Mouse (Mus musculus) hindbrain, embryonic 15.5 days (tissue): ENCODE data around the gene Gpr146. TPM values are rescaled to one million over a fixed set of nuclear protein-coding genes. Genes with fewer than 3 reads are reported as not detected.
A peak's percentile ranks its signal among the peaks of the same experiment; 100 is the strongest.
"Not testable (repeated sequence)": the region's sequence is repeated elsewhere in the genome, so short reads cannot be mapped to it uniquely, and the experiment has no call there.

Experiments used
- ATAC-seq: fragments of 200-750 bp; cut with Nextera tagmentation; 2 replicates; pipeline ENCODE4 v1.8.0; 2017; ENCODE audit warnings: low read depth, moderate number of reproducible peaks, moderate TSS enrichment; ENCODE audit not compliant: low FRiP score
- H3K27ac ChIP-seq: fragments of 300-500 bp; sonication (generic); replicated peaks from 2 replicates; pipeline ENCODE4 v1.5.1; 2015; ENCODE audit warnings: mild to moderate bottlenecking, inconsistent platforms
- H3K27me3 ChIP-seq: fragments of 300-500 bp; sonication (generic); 2 replicates; pipeline ENCODE4 v1.6.1; 2015; ENCODE audit warnings: control low read depth, inconsistent platforms
- H3K36me3 ChIP-seq: fragments of 300-500 bp; sonication (generic); 2 replicates; pipeline ENCODE4 v1.6.1; 2015; ENCODE audit warnings: control low read depth, inconsistent platforms
- H3K4me1 ChIP-seq: fragments of 300-500 bp; sonication (generic); replicated peaks from 2 replicates; pipeline ENCODE4 v1.6.1; 2015; ENCODE audit warnings: control low read depth, inconsistent platforms
- H3K4me2 ChIP-seq: fragments of 300-500 bp; sonication (generic); 2 replicates; pipeline ENCODE4 v1.6.1; 2015; ENCODE audit warnings: moderate library complexity, mild to moderate bottlenecking, inconsistent platforms
- H3K4me3 ChIP-seq: fragments of 300-500 bp; sonication (generic); 2 replicates; pipeline ENCODE4 v1.5.1; 2015; ENCODE audit warnings: mild to moderate bottlenecking, inconsistent platforms
- H3K9ac ChIP-seq: fragments of 300-500 bp; sonication (generic); 2 replicates; pipeline ENCODE4 v1.6.1; 2015; ENCODE audit warnings: inconsistent platforms
- H3K9me3 ChIP-seq: fragments of 300-500 bp; sonication (generic); 2 replicates; pipeline ENCODE4 v1.6.1; 2016; ENCODE audit warnings: control low read depth, inconsistent platforms
- WGBS: fragments of 180-500 bp; shearing (Covaris S2); methylation state at CpG from one replicate; pipeline ENCODE4 v1.1.7; 2015; 5-methylcytosine and 5-hydroxymethylcytosine counted together
- polyA plus RNA-seq: library from polyadenylated mRNA; unstranded; fragments of >200 nt; fragmentation: Nextera tagmentation; extraction: Ambion mirVana; gene quantifications from 2 replicates; pipeline ENCODE4 v1.2.1, GENCODE M21; 2015

Gpr146 gene
- polyA plus RNA-seq: 2.6 and 2.9 TPM in 2 replicates

- Histone ChIP-seq H3K27me3 (no peaks in the 10 kb centered on the region), H3K4me3 (no peak within 1 kb of the TSS), H3K9me3 (no peaks in the 10 kb centered on the region), H3K9ac (no peak within 1 kb of the TSS), H3K4me2 (no peak within 1 kb of the TSS), H3K36me3 (no peaks in the 10 kb centered on the region), H3K27ac (0 out of 2 replicates have a peak within 1 kb of the TSS, but pooled peaks have one; percentile 22), H3K4me1 (peaks cover 46% of the 10 kb centered on the region)
- WGBS: 78% methylated on average over 18 of the region's 18 CpGs
- no peak for ATAC-seq
Measured at GRCm38 (mm10) chr5:139377468-139378270, at the start of gene Gpr146. Gene Gpr146 (plus strand): TSS chr5:139377697.

GRCm38 (mm10) chr5:139330766-139331165 lies 46.7 kb upstream of the Gpr146 start:
- Histone ChIP-seq H3K9ac (no peak overlapping the region), H3K9me3 (no peaks in the 10 kb centered on the region), H3K4me1 (0 out of 2 replicates have a peak, but pooled peaks cover 4% of the 10 kb centered on the region), H3K36me3 (0 out of 2 replicates have a peak, but pooled peaks cover 4% of the 10 kb centered on the region), H3K4me2 (no peak overlapping the region), H3K27ac (no peak overlapping the region), H3K4me3 (no peak overlapping the region), H3K27me3 (no peaks in the 10 kb centered on the region; the same call in 1 of the 2 replicates)
- no peak for ATAC-seq
- WGBS: 74% methylated on average over 7 of the region's 7 CpGs

- peaks cover 11% of the 10 kb centered on the region for H3K36me3 ChIP-seq
- ATAC-seq: no peak
- 20% methylated on average over 8 of the region's 8 CpGs for WGBS
Measured at GRCm38 (mm10) chr5:139331742-139332141, 45.8 kb upstream of the Gpr146 start.

GRCm38 (mm10) chr5:139332590-139333272 lies 44.8 kb upstream of the Gpr146 start:
- H3K36me3 ChIP-seq: peaks cover 19% of the 10 kb centered on the region
- no peak overlapping the region for H3K4me3 ChIP-seq
- H3K4me2 ChIP-seq: no peak overlapping the region
- 92% methylated on average over 8 of the region's 8 CpGs for WGBS
- no peak overlapping the region for H3K9ac ChIP-seq
- no peaks in the 10 kb centered on the region for H3K4me1 ChIP-seq
- H3K9me3 ChIP-seq: no peaks in the 10 kb centered on the region
- no peaks in the 10 kb centered on the region; the same call in 1 of the 2 replicates for H3K27me3 ChIP-seq
- H3K27ac ChIP-seq: no peak overlapping the region
- no peak for ATAC-seq

More at GRCm38 (mm10) chr5:139331742-139332141, 45.8 kb upstream of the Gpr146 start:
- Histone ChIP-seq H3K27me3 (no peaks in the 10 kb centered on the region; the same call in 1 of the 2 replicates), H3K27ac (no peak overlapping the region), H3K4me2 (no peak overlapping the region), H3K9me3 (no peaks in the 10 kb centered on the region), H3K4me1 (no peaks in the 10 kb centered on the region), H3K4me3 (no peak overlapping the region), H3K9ac (no peak overlapping the region)

GRCm38 (mm10) chr5:139333301-139334013 lies 44.0 kb upstream of the Gpr146 start:
- Histone ChIP-seq H3K27me3 (no peaks in the 10 kb centered on the region; the same call in 1 of the 2 replicates), H3K9ac (no peak overlapping the region), H3K4me3 (no peak overlapping the region), H3K9me3 (no peaks in the 10 kb centered on the region), H3K27ac (no peak overlapping the region), H3K4me1 (no peaks in the 10 kb centered on the region), H3K4me2 (no peak overlapping the region), H3K36me3 (peaks cover 23% of the 10 kb centered on the region)
- no peak for ATAC-seq
- WGBS: 73% methylated on average over 16 of the region's 16 CpGs

- not testable (repeated sequence) for H3K4me2 ChIP-seq, ATAC-seq, H3K27ac ChIP-seq, H3K27me3 ChIP-seq, H3K9me3 ChIP-seq, H3K4me1 ChIP-seq, H3K9ac ChIP-seq, H3K4me3 ChIP-seq
- WGBS: 83% methylated on average over 10 of the region's 10 CpGs
- peaks cover 32% of the 10 kb centered on the region for H3K36me3 ChIP-seq
Measured at GRCm38 (mm10) chr5:139334394-139334793, 43.1 kb upstream of the Gpr146 start.

- 90% methylated on average over 4 of the region's 4 CpGs for WGBS
- Histone ChIP-seq H3K27me3 (no peaks in the 10 kb centered on the region), H3K4me1 (no peaks in the 10 kb centered on the region), H3K27ac (no peak overlapping the region), H3K4me2 (no peak overlapping the region), H3K9me3 (no peaks in the 10 kb centered on the region), H3K36me3 (peaks cover 44% of the 10 kb centered on the region), H3K4me3 (no peak overlapping the region), H3K9ac (no peak overlapping the region)
- ATAC-seq: 0 out of 2 replicates have a peak, but pooled peaks have one; percentile 25
Measured at GRCm38 (mm10) chr5:139335634-139336033, 41.9 kb upstream of the Gpr146 start.

GRCm38 (mm10) chr5:139337826-139338370 lies 39.6 kb upstream of the Gpr146 start:
- no peak for ATAC-seq
- no peak overlapping the region for H3K9ac ChIP-seq
- H3K9me3 ChIP-seq: no peaks in the 10 kb centered on the region
- no peaks in the 10 kb centered on the region for H3K4me1 ChIP-seq
- no peaks in the 10 kb centered on the region for H3K27me3 ChIP-seq
- no peak overlapping the region for H3K4me3 ChIP-seq
- H3K4me2 ChIP-seq: no peak overlapping the region
- H3K36me3 ChIP-seq: peaks cover 60% of the 10 kb centered on the region
- 72% methylated on average over 12 of the region's 13 CpGs for WGBS
- H3K27ac ChIP-seq: no peak overlapping the region

- no peak for ATAC-seq
- Histone ChIP-seq H3K27ac (no peak overlapping the region), H3K36me3 (peaks cover 60% of the 10 kb centered on the region), H3K4me1 (peaks cover 3% of the 10 kb centered on the region), H3K4me3 (no peak overlapping the region), H3K9me3 (no peaks in the 10 kb centered on the region), H3K9ac (no peak overlapping the region), H3K27me3 (no peaks in the 10 kb centered on the region), H3K4me2 (no peak overlapping the region)
- WGBS: 88% methylated on average over 3 of the region's 3 CpGs
Measured at GRCm38 (mm10) chr5:139338403-139338802, 39.1 kb upstream of the Gpr146 start.

GRCm38 (mm10) chr5:139338891-139339290 lies 38.6 kb upstream of the Gpr146 start:
- Histone ChIP-seq H3K9me3 (no peaks in the 10 kb centered on the region), H3K27me3 (no peaks in the 10 kb centered on the region), H3K27ac (no peak overlapping the region), H3K4me1 (peaks cover 7% of the 10 kb centered on the region), H3K36me3 (peaks cover 60% of the 10 kb centered on the region), H3K4me2 (no peak overlapping the region), H3K4me3 (no peak overlapping the region), H3K9ac (no peak overlapping the region)
- no peak for ATAC-seq
- WGBS: 83% methylated on average over 11 of the region's 11 CpGs

- WGBS: 7% methylated on average over 12 of the region's 12 CpGs
- Histone ChIP-seq H3K9me3 (no peaks in the 10 kb centered on the region), H3K9ac (peak overlapping the region; percentile 75), H3K4me2 (peak overlapping the region; percentile 94), H3K36me3 (peaks cover 31% of the 10 kb centered on the region), H3K27me3 (no peaks in the 10 kb centered on the region), H3K27ac (peak overlapping the region; percentile 68), H3K4me1 (peaks cover 19% of the 10 kb centered on the region), H3K4me3 (peak overlapping the region; percentile 56)
- peak; percentile 69; the same call in 1 of the 2 replicates for ATAC-seq
Measured at GRCm38 (mm10) chr5:139344021-139344686, 33.3 kb upstream of the Gpr146 start.
